Mouse (Mus musculus): Measurements from ENCODE around the gene Itga1.

The Itga1 gene

DNA sequence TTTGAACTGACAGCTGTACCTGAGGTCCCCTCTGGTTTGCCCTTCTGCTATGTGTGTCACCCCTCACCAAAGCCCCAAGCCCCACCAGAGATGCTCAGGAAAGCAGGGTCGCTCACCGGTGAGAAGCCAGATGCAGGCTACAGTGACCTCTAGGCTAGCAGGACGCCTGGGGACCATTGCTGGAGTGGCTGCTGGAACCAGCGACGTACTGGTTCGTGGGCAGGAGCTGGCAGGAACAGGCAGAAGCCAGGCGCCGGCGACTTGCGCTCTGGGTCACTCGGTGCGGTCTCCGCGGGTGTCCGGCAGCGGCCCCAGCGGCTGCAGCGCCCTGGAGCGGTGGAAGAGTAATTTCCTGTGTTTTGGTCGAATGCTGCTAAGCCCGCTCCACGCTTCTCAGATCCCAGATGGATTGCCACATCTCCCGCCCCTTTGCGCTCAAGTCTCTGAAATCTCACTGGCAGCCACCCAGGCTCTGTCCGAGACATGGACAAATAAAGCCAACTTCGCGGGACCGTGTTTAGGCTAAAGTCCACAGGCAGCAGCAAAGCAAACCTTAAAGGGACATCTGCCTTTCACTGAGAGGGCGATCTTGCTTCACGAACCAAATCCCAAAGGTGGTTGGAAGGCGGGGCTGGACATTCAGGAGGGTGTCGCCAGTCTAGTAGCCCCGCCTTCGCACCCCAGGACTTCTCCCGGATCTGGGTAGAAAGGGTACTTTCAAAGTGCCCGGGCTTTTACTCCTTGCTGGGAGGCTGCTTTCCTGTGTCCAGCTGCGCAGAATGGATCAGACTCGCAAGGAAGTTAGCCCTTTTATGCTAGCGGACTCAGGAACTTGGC, at the start of gene Itga1, which contains the start of gene Gm49395:
Itga1 (minus strand) TSS at position 610 of the 837 bp plus-strand sequence.
Gm49395 (minus strand) TSS at position 567 of the 837 bp plus-strand sequence.
- peak; percentile 7 to 16 for DNase-seq

DNA sequence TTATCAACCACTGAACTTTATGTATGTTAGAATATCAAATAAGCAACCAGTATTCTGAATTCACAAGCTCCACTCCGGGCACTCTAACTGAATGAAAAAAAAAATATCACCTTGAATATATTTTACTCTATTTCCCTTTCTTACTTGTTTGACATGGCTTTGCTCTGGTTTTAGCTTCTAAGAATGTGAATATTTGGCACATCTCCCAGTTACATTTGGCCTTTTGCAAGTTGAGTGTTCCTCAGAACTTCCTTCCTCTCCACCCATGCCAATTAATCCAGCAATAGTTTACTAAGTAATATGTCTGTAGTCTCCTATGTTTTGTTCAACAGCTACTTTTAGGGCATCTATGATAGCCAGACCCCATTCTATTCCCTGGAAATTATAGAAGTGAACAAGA, 48.8 kb upstream of the Itga1 start:
- DNase-seq, result no peak

DNA sequence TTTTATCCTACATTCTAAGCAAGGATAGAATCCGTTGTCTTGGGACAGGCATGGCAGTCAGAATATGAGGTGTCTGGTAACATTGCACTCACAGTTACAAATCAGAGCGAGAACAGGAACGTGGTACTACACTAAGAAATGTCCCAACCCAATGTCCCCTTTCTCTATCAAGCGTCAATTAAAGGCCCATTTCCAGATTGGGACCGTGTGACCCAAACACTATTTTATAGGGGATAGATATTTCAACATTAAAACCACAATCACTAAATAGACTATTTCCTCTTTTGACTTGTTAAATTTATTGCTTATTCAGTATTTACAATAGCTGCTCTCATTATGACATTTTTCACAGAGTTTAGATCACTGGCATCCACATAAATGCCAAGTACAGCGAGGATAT, 48.1 kb upstream of the Itga1 start:
- no peak for DNase-seq

- DNase-seq, result no peak
Observed at GRCm38 (mm10) chr13:115143575-115143974, 41.8 kb upstream of the Itga1 start.

DNA sequence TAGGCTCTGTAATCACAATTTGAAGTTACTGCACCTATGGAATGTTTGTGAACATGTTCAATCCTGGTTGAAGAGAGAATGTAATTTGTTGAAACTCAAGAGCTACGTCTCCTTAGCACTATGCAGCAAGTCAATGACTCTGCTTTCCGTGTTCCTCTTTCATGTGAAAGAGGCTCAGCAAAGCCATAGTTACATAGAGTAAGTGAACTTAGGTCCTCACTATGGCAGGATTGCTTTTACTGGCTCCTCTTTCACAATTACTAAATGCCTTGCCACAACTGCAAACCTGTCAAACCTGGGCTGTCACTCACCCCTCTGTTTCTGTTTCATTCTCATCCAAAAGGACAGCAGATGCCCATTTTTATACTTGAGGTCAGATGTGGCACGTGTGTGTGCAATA, 40.3 kb upstream of the Itga1 start:
- DNase-seq, result no peak

DNA sequence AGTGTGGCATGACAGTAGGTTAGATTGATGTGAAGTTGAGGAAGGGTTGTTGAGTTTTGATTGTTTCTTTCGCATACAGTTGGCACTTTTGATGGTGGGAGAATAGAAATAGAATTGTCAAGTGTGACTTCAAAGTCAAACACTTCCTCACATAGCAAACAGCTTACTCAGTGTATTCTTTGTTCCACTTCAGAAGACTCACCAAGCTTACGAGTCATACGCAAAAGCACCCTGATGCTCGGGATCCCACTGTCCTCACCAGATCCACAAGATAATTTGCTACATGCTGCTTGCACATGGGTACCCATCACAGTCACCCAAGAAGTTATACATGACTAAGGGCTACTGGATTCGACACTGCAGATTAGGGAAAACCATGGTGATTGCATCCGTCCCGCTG, 36.7 kb upstream of the Itga1 start:
- DNase-seq, result no peak

DNA sequence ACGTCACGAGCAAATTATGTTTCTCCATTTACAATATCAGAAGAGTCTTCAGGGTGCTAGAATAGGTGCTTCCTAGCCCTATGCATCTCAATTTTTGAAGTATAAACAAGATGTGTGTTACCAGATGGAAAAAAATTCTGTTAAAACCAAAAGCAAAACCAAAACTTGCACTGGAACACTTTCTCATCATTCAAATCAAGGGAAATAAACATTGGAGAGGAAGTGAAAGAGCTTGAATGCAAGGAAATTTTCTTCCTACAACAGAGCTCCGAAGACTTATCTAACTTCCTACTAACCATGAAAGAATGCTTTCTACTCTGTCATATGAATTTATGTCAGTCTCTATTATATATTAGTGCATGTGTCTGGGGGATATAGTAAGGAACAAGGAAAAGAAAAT, 35.0 kb upstream of the Itga1 start:
- no peak for DNase-seq

DNA sequence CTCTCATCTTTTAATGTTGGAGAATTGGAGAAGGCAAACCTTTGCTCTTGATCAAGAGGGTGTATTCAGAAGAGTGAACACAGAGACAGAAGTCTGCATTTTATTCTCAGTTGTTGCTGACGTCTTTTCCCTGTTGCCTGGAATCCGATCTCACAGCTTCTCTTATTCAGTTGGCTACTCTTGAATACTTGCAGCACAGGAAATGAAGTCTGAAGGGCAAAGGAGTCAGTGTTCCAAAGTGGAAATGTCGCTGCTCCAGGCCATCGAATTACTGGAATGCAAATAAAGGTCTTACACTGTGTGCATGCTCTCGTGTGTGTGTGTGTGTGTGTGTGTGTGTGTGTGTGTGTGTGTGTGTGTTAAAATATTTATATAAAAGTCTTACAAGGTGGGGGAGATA, 30.7 kb upstream of the Itga1 start:
- no peak for DNase-seq

GRCm38 (mm10) chr13:115131381-115131780, 29.6 kb upstream of the Itga1 start:
- no peak for DNase-seq

GRCm38 (mm10) chr13:115130035-115130434, 28.3 kb upstream of the Itga1 start:
- DNase-seq, result no peak

- no peak for DNase-seq
Observed at GRCm38 (mm10) chr13:115127826-115128225, 26.1 kb upstream of the Itga1 start.

DNA sequence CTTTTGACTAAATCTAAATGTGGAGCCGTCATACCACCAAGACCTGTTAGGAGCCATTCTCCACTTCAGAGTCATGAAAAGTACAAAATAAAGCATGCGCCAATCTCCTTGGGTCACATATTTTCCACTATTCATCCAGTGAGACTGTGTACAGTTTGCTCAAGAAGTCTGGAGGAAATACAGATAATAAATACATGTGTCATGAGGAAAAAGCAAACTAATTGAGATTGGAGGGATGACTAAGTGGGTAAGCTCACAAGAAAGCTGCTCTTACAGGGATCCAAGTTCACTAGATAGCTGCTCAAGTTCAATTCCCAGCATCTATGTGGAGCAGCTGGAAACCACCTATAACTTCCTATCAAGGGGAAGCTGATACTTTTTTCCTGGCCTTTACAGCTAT, 24.8 kb upstream of the Itga1 start:
- DNase-seq, result no peak

- no peak for DNase-seq
Observed at GRCm38 (mm10) chr13:115125130-115125529, 23.4 kb upstream of the Itga1 start.

DNA sequence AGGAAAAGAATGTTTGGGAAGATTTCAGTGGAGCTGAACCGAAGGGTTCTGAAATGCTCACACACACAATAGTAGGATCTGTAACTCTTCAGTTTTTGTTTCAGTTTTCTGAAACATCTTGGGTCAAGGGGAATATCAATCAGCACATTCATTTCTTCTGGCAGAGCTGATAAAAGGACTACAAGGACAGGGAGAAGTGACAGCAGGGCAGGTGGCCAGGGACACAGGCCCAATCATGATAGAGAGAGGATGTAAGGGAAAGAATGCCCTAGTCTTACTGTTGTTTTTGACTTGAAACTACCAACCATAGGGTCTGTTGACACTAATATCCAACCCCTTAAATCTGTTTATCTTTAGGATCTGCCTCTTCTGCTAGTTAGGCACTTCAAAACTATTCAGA, 22.8 kb upstream of the Itga1 start:
- DNase-seq, result no peak

DNA sequence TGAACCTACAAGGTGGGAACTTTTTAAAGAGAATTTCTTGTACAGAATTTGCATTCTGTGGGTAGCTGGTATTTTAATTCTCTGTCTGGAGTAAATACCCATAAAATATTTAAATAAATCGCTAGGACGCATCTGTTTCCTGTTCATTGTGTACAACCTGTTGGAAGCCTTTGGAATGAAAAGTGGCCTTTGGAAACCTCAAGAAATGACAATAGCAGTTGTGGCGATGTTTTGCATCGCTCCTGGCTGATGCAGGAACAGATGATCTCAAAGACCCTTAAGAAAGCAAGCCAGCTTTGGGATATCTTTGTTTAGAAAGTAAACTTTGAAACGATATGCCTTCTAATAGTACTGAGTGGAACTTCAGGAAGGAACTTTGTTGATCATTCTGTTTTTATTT, 17.0 kb upstream of the Itga1 start:
- no peak for DNase-seq

DNA sequence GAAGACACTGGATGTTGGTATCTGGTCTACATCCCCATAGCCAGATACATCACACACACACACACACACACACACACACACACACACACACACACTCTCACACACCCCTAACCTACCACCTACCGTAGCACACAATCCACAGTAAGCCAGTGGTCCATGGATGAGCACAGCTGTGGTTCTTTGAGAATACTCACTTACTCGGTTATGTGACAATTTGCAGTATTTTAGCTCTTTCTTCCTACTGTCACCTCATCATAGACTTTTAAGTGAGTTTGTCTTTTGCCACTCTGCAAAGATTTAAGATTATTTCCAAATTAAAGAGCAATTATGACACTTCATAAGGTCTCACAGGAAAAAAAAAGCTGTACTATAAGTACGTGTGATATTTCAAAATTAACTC, 16.4 kb upstream of the Itga1 start:
- DNase-seq, result no peak

DNA sequence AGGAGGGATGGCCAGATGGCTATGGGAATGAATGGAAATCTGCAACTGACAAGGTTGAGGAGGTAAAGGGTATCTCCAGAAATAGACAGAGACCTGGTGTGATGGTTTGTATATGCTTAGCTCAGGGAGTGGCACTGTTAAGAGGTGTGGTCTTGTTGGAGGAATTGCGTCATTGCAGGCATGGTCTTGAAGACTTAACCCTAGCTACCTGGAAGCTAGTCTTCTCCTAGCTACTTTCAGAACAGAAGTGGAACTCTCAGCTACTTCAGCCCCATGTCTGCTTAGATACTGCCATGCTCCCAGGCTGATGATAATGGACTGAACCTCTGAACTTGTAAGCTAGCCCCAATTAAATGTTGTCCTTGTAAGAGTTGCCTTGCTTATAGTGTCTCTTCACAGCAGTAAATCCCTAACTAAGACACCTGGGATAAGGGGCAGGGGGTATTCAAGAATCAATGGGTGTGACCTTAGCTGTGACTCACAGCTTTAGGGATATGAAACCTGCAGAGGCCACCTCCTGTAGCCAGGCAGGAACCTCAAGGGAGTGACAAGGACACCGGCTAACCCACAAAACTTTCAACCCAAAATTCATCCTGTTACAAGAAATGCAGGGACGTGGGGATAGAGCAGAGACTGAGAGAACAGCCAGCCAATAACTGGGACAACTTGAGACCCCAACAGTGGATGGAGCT, 15.3 kb upstream of the Itga1 start:
- DNase-seq, result no peak

GRCm38 (mm10) chr13:115109628-115110027, 7.9 kb upstream of the Itga1 start:
- no peak for DNase-seq

DNA sequence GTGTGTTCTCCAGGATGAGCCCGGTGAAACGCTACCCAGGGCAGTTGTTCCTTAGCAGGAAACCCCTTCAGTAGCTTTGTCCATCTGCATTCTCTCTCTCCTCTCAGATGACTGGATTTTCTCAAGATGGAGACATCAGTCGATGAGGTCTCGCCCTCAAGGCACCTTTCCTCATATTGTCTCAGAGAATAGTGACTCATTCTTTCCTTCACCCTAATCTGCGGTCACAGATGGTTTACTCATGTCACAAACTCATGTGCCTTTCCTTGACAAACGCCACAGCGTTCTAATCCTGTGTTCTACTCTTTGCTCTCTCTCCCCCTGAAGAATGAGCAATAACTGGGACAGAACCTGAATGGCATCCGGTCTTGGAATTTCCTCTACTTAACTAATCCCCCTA, 5.7 kb upstream of the Itga1 start:
- no peak for DNase-seq

GRCm38 (mm10) chr13:115106183-115106582, 4.4 kb upstream of the Itga1 start:
- no peak for DNase-seq

GRCm38 (mm10) chr13:115102754-115103153, 990 bp upstream of the Itga1 start:
- no peak for DNase-seq

- no peak for DNase-seq
Observed at GRCm38 (mm10) chr13:115100381-115101177, 1.2 kb downstream of the Itga1 start.

- DNase-seq, result no peak
Observed at GRCm38 (mm10) chr13:115099381-115099780, 2.4 kb downstream of the Itga1 start.

- DNase-seq, result no peak
Observed at GRCm38 (mm10) chr13:115098227-115098626, 3.5 kb downstream of the Itga1 start.

Measured in cerebellum, adult 18-20 months (tissue).